Mouse (Mus musculus): Measurements from ENCODE around the gene Abhd5.

Gene Abhd5

DNA sequence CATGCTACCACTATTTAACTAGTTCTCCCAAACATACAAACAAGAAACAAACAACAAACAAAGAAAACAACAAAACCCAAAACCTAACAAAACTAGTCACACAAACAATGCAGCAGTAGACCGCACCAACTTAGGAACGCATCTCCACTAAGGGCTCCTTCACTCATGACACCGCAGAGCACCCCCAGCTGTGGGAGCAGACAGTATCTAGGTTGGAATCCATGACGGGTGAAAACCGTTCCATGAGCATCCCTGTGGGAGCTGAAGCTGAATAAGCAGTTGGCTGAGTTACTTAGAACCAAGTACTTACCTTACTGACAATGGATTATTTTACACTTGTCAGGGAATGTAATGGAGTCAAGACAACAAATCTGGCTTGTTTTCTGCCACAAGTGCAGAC, 5.3 kb upstream of the Abhd5 start:
- no peak for DNase-seq (ENCODE audit: low read depth, low spot score)

DNA sequence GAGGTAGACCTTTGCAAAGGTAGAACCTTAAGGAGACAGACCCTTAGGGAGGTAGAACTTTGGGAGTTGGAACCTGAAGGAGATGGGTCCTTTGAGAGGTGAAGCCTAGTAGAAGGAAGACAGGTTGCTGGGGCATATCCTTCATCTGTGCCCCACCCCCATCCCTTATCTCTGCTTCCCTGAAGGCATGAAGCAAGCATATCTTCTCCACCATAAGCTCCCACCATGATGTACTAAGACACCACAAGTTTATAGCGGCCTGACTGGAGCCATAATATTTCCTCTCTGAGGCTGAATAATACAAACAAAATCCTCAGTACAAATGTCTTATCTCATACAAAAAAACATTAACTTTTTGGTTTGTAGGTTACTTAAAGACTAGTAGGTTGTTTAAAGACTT, 3.5 kb upstream of the Abhd5 start:
- no peak for DNase-seq (ENCODE audit: low read depth, low spot score)

DNA sequence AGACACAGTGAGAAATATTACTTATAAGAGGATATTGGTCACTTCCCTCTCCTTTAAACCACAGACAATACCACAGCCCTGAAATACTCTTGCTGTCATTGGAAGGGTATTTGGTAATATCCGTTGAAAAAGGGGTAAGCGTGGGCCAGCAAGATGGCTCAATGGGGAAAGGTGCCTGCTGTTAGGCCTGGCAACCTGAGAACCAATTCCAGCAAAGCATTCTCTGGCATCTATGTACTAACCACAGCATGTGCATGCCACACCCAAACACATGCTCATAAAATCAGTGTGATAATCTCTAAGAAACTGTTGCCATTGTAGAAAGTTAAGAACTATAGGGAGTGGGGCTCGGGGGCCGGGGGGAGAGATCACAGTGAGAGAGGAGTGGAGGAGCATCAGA, 2.1 kb upstream of the Abhd5 start:
- no peak for DNase-seq (ENCODE audit: low read depth, low spot score)

DNA sequence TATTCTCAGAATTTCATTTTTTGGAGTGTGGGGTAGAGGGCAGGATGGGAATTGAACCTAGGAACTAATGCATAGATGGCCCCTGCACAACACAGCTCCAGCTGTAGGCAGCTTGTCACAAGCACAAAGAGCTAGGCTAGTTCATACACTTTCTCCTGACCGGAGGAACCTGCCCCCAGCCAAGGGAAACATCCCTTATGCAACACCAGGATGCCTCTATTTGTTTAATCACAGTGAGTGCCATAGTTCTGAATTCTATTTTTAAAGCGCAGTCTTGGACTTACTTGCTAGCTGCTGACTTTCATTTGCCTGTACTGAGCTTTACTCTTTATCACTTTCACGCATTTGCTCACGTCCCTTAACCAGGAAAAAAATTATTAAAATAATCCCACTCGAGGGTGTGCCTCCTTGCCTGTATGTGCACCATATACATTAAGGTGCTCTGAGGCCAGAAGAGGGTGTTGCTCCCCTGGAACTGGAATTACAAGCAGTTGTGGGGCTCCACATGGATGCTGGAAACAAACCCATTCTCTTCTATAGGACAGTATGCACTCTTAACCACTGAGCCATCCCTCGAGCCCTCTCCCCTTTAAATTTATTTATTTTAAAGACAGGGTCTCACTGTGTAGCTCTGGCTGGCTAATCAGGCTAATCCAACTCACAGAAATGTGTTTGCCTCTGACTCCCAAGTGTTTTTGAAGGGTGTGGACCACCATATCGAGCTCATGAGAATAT, 845 bp upstream of the Abhd5 start:
- DNase-seq (ENCODE audit: low read depth, low spot score), result no peak

DNA sequence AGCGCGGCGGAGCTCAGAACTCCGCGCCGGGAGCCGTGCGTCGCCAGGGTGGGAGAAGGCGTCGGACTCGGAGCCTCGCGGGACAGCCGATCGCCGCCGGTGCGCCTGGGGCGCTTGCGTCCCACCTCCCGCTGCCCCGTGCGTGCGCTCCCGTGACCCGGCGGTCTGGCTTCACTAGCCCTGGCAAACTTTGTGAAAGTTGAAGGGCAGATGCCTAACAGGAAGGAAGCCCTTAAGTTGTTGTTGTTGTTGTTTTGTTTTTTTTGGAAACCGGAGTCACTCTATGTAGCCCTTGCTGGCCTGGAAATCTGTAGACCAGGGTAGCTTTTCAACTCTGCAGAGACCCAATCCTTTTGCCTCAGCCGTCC, 601 bp downstream of the Abhd5 start:
- peak; percentile 37 for DNase-seq (ENCODE audit: low read depth, low spot score)

DNA sequence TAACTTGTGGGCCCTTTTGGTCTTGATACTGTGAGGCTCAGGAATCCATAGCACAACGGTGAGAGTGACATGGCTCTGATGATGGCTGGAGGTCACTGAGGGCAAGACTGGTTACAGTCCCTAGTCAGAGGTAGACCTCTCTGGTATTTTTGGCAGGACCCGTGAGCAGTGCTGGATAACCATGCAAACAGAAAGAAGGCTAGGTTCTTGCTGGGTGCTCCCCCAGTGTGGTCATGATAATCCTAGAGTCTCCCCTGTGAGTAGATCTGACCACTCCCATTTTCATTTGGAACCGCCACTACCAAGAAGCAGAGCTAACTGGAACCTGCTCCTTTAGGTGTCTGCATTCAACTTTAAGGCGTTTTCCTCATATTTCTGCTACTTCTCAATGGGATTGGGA, 1.5 kb downstream of the Abhd5 start:
- no peak for DNase-seq (ENCODE audit: low read depth, low spot score)

DNA sequence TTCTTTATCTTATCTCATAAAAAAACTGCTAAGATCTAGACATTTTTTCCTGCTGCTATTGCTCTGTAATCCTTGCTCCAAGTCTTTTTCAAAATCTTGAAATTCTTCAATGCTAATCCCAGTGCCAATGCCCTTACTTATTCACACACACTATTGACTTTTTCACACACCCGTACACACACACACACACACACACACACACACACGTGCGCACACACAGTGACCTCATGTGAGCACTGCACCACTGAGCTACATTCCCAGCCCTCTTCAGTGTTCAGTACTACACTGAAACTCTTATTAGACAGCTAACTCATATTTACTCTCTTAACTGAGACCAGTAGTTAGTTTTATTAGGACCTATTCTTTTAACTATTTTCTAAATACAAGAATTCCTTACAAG, 2.8 kb downstream of the Abhd5 start:
- no peak for DNase-seq (ENCODE audit: low read depth, low spot score)

DNA sequence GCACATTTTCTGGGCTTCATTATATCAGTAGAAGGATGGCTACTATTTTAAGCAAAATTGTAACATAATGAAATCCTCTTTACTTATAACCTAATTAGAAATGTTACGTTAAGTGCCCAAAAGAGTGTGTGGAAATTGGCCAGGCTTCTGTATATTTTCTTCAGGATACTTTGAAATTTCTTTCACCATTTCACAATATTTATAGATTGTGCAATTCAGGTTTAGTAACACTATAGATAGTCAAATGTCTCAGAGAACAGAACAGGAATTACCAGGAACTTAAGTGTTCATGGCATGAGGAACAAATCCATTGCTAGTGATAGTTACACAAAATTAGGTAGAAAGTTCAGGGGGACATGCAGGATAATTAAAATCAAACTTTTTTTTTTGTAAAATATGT, 5.7 kb downstream of the Abhd5 start:
- no peak for DNase-seq (ENCODE audit: low read depth, low spot score)

DNA sequence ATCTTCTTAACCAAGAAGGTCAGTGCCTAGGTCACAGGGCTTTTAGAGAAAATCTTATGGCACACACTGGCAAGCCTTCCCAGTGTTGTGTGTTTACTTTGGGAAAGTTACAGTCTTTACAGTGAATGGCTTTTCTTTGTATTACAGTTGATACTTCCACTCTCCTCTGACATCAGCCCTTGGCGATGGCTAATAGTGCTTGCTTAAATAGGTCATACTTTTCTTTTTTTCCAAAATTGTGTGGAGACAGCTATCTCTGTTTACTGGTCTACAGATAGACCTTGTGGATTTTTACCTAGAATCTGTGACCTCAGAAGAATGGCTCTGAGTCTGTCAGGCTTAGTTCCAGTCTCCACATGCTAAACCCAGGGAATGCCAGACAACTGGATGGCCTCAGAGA, 6.2 kb downstream of the Abhd5 start:
- no peak for DNase-seq (ENCODE audit: low read depth, low spot score)

DNA sequence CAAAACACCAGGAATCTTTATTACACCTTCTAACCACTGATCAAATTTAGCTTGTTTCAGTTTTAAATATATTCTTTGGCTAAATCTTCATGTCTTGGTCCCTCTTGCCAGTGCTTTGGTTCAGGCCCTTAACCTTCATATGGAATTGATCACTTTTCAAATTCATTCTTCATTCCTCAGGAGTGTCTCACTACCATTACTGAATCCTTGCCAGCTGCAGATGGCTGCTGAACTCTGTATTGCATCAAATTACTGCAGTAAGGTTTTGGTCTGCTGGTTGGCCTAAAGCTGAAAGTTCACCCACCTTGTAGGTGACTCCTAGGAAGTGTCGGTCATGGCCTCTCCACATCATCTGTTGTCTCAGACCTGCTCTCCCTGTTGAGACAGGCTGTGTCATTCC, 12.8 kb downstream of the Abhd5 start:
- no peak for DNase-seq (ENCODE audit: low read depth, low spot score)

DNA sequence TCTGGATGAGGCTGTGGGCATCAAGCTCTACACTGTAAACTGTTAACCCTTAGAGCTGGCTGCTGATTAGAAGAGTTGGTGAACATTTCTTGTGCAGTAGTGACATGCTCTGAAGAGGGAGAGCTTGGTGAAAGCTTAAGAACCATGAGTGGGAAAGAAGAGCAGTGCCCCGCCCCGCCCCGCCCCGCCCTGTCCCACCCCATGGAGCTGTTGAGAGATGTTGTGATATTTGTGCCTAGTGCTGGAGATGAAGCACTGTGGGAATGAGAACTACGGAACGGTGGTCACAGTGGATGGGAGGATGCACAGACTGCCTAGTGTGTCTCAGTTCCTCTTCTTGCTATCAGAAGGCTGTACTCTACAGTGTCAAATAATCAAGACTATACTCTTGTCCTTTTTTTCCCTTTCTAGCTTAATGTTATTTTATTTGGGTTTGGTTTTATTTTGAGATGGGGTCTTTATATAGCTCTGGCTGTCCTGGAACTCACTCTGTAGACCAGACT, 18.9 kb downstream of the Abhd5 start:
- DNase-seq (ENCODE audit: low read depth, low spot score), result no peak

DNA sequence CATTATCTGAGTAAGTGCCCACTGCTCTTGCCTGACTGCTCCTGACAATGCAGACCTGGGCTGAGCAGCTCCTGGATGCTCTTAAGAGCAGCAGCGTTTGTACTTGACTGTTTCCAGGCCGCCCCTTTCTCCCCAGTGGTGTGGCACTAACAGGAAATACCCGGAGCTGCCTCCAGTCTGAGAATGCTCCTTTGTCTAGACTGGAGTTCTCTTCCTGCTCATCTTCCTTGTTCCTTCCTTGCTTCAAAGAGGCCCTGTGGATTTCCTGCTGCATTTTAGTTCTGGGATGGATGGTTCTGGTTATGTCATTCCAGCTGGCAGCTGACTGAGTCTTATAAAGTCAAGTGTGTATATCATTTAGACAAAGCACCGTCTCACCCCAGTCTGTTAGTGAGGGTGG, 21.1 kb downstream of the Abhd5 start:
- no peak for DNase-seq (ENCODE audit: low read depth, low spot score)

DNA sequence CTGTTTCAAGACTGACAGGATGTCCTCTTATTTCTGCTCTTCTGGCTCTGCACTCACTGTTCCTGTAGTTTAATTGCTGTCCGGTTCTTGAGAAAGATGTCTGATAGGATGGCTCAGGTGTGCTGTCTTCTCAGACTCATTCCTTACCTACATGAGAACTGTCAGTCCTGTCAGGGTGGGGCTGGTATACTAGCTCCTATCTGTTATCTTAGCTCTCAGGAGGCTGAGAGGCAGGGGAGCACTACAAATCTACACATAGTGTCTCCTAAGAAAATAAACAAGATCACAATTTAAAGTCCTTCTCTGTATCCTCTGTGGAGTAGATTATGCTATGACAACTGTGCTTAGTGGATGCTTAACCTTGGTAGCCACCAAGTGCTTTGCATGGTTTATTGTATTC, 21.6 kb downstream of the Abhd5 start:
- no peak for DNase-seq (ENCODE audit: low read depth, low spot score)

DNA sequence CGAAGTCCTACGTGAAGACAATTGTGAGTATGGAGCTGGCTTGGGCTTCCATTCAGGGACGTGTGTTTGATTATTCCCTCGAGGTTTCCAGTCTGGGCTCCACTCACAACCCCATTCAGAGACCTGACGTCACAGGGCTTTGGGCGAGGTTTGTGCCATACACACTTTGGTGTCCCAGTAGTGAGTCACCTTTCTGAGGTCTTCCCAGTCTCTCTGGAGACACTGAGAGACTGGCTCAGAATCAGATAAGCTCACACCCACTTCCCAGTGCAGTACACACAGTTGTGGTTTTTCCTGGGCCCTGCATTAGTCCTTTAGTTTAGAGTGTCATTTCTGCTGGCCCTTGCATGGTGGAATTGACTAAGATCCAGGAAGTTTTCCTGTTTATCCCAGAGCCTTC, 27.6 kb downstream of the Abhd5 start:
- no peak for DNase-seq (ENCODE audit: low read depth, low spot score)

DNA sequence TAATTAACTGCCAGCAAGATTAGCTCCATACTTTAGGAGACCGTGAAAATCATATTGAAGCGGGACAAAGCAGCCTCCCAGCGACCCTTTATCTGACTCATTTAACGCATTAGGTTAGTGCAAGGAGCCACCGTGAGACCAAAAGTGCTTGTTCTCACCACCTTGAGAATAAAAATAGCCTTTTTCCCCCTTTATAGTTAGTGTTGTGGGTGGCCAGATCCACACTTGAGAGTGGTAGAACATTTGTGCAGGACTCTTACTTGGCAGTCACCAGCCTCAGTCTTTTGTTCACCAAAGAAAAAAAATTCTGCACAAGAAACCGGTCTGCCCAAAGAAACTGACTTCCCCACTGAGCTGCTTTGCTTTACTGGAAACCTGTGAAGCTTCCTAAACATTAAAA, 29.6 kb downstream of the Abhd5 start:
- DNase-seq (ENCODE audit: low read depth, low spot score), result no peak

DNA sequence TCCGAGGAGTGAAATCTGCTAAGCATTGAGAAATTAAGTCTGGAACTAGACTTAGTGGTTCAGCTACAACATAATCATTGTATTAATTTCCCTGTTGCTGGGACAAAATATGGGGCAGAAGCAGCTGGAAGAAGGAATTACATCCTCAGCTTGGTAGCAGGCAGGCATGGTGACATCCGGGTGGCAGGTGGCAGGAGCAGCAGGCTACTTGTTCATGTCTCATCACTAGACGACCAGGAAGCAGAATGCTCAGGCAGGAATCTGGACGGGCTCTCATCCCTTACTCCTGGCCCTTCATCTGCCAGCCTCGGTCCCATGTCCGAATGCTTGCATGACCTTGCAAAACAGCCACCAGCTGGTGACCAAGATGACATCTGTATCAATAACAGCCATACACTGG, 30.6 kb downstream of the Abhd5 start:
- no peak for DNase-seq (ENCODE audit: low read depth, low spot score)

DNA sequence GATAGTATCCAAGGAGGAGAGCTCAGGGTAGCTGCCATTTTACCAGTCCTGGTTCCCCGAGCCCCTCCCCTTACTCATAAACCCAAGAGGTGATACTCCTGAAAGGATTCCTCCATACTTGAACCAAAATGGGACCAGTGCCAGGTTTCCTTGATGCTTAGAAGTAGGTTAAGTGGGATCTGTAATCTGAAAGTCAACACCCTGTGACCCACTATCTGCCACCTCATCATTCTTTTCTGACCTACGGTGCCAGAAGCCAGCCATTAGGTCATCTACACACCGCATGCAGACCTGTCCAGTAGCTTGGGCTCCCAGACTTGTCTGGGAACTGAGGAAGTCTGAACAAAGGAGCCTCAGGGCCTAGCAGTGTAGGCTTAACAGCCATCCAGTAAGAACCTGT, 34.6 kb downstream of the Abhd5 start:
- no peak for DNase-seq (ENCODE audit: low read depth, low spot score)

DNA sequence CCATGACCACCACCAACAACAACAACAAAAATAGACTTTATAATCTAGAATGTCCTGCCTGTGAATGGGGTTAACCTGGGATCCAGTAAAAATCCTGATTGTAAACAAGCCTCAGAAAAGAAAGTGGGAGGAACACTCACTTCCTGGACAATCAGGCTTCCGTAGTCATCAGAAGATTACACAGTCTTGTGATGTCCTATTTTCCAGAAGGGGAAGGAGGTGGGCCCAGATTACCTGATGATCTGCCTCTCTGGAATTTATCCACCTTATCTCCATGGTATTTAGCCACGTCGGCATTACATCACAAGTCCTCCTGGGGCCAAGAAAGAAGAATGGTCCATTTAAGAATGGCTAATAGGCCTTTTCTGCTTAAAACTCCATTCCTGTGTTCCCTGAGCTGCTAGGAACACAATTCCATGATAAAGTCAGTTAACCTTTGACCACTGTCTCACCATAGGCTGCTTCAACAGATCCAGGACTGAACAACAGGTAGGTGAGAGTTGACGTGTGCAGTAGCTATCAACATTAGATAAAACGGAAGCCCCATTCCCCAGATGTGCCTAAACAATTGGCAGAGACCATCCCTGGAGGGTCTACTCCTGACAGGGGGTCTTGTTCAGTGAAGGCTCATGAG, 38.0 kb downstream of the Abhd5 start:
- no peak for DNase-seq (ENCODE audit: low read depth, low spot score)

DNA sequence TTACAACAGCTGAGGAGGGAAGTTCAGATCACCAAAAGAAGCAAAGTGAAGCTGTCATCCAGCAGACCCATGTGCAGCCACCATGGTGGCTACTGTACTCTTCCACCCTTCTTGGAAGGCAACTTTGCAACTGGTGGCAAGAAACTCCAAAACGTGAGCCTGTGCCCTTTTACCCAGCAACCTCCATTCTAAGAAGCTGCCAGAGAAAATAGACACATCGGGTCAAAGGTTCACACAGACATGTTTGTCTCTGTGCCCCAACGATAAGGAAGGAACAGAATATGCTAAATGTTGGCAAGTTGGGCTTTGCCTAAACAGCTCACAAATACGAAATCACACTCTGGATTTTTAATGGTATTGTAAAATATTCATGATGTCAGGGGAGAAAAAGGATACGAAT, 44.4 kb downstream of the Abhd5 start:
- no peak for DNase-seq (ENCODE audit: low read depth, low spot score)

DNA sequence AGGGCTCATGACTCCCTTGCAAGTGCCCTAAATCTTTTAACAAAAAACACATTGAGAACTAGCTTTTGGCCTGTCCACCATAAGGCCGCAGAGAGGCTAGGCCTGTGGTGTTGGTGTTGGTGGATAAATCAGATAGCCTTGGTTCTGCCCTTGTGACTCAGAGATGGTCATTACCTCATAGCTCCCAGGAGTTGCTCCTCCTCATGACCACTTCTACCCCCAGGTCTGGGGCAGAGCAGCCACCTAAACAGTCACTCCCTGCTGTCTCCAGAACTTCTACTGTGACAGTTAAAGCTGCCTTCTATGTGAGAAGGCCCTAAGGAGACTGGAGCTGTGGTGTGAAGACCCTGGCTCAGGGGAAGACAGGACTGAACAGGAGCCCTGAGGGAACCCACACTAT, 45.7 kb downstream of the Abhd5 start:
- DNase-seq (ENCODE audit: low read depth, low spot score), result no peak

DNA sequence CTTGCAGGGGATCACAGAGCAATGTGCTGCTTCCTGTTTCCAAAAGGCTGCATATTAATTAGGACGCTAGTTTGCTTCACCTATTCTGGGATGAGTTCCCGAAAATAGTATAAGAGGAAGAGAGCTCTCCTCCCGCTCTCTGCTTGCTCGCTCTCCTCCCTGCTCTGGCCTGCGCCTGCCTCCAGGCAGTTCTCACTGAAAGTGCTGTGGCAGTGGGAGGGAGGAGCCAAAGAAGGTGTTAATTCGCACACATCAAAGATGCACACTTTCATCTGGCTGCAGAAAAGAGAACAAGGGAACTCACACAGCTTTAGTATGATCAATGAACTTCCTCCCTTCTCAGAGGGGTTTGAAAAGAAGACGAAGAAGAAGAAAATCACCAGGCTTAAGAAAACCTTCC, 47.3 kb downstream of the Abhd5 start:
- DNase-seq (ENCODE audit: low read depth, low spot score), result no peak

DNA sequence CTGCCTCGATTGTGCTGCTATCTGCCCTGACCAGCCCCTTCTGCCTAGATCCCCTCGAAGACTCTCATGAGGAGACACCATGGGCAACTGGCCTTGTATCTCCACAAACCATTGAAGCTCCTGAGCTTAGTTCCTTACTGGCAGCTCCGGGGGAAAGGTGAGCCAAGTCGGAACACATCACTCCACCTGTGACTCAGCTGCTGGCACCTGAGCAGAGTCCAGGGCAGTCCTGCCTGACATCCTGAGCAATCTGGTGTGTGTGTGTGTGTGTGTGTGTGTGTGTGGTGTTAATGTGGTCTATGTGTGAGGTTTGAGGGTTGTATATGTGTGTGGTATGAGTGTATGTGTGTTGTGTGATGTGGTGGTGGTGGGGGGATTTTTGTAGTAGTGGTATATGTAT, 49.8 kb downstream of the Abhd5 start:
- no peak for DNase-seq (ENCODE audit: low read depth, low spot score)

DNA sequence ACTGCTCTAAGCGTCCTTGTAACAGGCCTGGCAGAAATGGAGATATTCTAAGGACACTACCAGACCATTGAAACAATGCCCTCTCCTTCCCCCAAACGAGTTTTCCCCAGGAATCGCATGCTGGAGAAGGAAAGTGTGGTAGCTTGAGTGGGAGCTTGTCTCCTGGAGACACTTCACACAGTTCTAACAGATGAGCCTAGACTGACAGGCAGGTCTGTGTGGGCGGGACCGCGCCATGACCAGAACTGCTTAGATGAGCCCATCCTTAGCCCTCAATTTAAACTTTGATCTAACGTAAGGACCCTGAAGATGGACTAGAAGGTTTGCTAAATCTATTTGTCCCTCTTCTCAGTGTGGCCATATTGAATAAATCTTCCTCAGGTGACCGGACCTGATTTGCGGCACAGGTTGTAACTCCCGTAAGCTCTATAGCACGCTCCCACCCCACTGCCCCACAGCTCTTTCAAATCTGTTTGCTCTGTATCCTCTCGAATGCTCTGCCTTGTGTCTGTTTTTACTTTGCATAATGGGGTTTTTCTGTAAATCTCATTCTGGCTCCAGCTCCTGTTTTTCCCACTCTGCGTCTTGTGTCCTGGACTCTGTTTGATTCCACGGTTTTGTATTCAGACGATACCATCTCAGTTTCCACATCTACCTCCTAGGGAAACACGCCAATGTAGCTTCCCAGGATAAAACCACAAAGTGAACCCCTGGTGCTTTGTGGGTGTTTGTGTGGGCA, 59.2 kb downstream of the Abhd5 start:
- no peak for DNase-seq (ENCODE audit: low read depth, low spot score)

Measured in R1 (cell line).